Mouse (Mus musculus): ENCODE measurements around the gene Arhgap32. TPM values are rescaled to one million over a fixed set of nuclear protein-coding genes. Genes with fewer than 3 reads are reported as not detected.

The Arhgap32 gene
- polyA plus RNA-seq, 1 experiment: 59.2 TPM

DNA sequence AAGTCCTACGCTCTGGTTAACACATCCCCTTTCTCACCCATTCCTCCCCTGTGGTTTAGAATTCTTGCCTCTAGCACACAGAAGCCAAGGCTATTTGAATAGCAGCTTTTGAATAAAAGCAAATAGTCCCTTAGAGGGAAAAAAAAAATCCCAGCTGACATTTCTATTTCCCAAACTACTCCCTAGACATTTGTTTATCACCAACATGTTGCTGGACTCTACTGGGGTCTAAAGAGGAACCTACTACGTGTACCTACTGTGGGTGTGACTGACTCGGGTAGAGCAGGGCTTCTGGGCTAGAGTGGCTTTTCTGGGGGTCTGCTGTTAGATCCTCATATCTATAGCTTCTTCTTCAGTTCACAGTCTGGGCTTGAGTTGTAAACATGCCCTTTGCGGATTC lies 196.3 kb downstream of the Arhgap32 start:
- H3K4me1 ChIP-seq (ENCODE audit: control insufficient read depth, insufficient read depth, low read length): no peaks in the 10 kb centered on the region
- TF ChIP-seq CTCF (IDR thresholded peaks at IDR 0.05; ENCODE audit: low read depth, low read length) (no peak), EP300 (IDR thresholded peaks at IDR 0.05; ENCODE audit: insufficient read depth, low read depth, low read length) (no peak), POLR2A (IDR thresholded peaks at IDR 0.05; ENCODE audit: insufficient read depth, low read length) (no peak)

DNA sequence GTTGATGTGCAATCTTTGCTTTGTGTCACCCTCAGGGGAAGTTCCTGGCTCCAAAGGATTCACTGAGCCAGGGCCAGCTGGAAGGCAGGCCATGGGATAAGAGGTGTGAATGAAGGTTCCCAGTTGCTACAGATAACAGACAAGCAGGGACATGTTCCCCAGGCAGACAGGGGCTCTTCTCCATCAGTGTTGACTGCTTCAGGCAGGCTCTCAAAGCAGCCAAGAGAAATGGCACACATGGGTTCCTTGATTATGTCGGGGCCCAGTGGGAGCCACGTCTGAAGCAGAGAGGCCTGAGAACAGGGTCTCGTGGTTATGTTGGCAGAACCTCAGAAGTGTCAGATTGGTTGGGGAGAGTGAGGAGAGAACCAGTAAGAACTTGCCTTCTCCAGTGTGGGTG lies 198.1 kb downstream of the Arhgap32 start:
- Histone ChIP-seq H3K4me3 (ENCODE audit: low read depth, low read length) (no peak overlapping the region), H3K36me3 (ENCODE audit: control insufficient read depth, insufficient read depth, low read length, poor library complexity, severe bottlenecking) (no peaks in the 10 kb centered on the region), H3K27me3 (ENCODE audit: control insufficient read depth, insufficient read depth, low read length, poor library complexity, severe bottlenecking) (no peaks in the 10 kb centered on the region), H3K4me1 (ENCODE audit: control insufficient read depth, insufficient read depth, low read length) (no peaks in the 10 kb centered on the region), H3K9ac (ENCODE audit: low read depth, poor library complexity, severe bottlenecking) (no peak overlapping the region), H3K9me3 (replicated peaks; ENCODE audit: control insufficient read depth, insufficient read depth, low read length, poor library complexity, severe bottlenecking) (no peaks in the 10 kb centered on the region), H3K27ac (ENCODE audit: insufficient read depth, low read length) (no peak overlapping the region)
- no peak for TF ChIP-seq EP300 (IDR thresholded peaks at IDR 0.05; ENCODE audit: insufficient read depth, low read depth, low read length)
- TF ChIP-seq CTCF (IDR thresholded peaks at IDR 0.05; ENCODE audit: low read depth, low read length): no peak
- TF ChIP-seq POLR2A (IDR thresholded peaks at IDR 0.05; ENCODE audit: insufficient read depth, low read length): no peak

More for the DNA sequence above, 196.3 kb downstream of the Arhgap32 start:
- no peak overlapping the region for H3K4me3 ChIP-seq (ENCODE audit: low read depth, low read length)
- no peaks in the 10 kb centered on the region for H3K27me3 ChIP-seq (ENCODE audit: control insufficient read depth, insufficient read depth, low read length, poor library complexity, severe bottlenecking)
- H3K36me3 ChIP-seq (ENCODE audit: control insufficient read depth, insufficient read depth, low read length, poor library complexity, severe bottlenecking): no peaks in the 10 kb centered on the region
- H3K9me3 ChIP-seq (replicated peaks; ENCODE audit: control insufficient read depth, insufficient read depth, low read length, poor library complexity, severe bottlenecking): no peaks in the 10 kb centered on the region
- no peak overlapping the region for H3K27ac ChIP-seq (ENCODE audit: insufficient read depth, low read length)
- H3K9ac ChIP-seq (ENCODE audit: low read depth, poor library complexity, severe bottlenecking): no peak overlapping the region

DNA sequence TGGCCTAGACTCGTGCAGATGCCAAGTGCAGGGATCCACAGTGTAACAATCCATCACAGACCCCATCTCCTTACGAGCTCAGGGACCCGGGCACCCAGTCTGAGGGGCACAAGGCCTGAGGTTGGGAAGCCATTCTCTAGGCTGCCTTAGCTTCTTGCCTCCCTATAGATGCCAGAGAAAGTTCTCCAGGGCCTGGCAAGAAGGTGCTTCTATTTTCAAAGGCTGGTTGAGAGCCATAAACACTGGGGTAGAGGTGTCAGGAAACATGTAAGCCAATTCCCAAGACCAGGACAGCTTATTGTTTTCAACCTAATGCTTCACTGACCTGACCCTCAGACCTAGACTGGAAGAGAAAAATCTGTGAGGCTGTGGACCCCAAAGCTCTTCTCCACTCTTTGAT lies 200.1 kb downstream of the Arhgap32 start:
- no peak overlapping the region for H3K27ac ChIP-seq (ENCODE audit: insufficient read depth, low read length)
- no peaks in the 10 kb centered on the region for H3K4me1 ChIP-seq (ENCODE audit: control insufficient read depth, insufficient read depth, low read length)
- no peaks in the 10 kb centered on the region for H3K27me3 ChIP-seq (ENCODE audit: control insufficient read depth, insufficient read depth, low read length, poor library complexity, severe bottlenecking)

More for the DNA sequence above, 200.1 kb downstream of the Arhgap32 start:
- H3K9ac ChIP-seq (ENCODE audit: low read depth, poor library complexity, severe bottlenecking): no peak overlapping the region
- H3K4me3 ChIP-seq (ENCODE audit: low read depth, low read length): no peak overlapping the region
- no peaks in the 10 kb centered on the region for H3K9me3 ChIP-seq (replicated peaks; ENCODE audit: control insufficient read depth, insufficient read depth, low read length, poor library complexity, severe bottlenecking)
- H3K36me3 ChIP-seq (ENCODE audit: control insufficient read depth, insufficient read depth, low read length, poor library complexity, severe bottlenecking): no peaks in the 10 kb centered on the region
- TF ChIP-seq POLR2A (IDR thresholded peaks at IDR 0.05; ENCODE audit: insufficient read depth, low read length): no peak
- no peak for TF ChIP-seq EP300 (IDR thresholded peaks at IDR 0.05; ENCODE audit: insufficient read depth, low read depth, low read length)
- no peak for TF ChIP-seq CTCF (IDR thresholded peaks at IDR 0.05; ENCODE audit: low read depth, low read length)

Other genes starting within 250 kb of the Arhgap32 start
- 0.46 TPM in 1 of 2 replicates, not detected in the other for gene Barx2, start 202.7 kb upstream of the Arhgap32 start, polyA plus RNA-seq (2011; ENCODE audit: insufficient read depth, insufficient read length, low read depth, missing spikeins)
- gene Kcnj5, start 228.2 kb downstream of the Arhgap32 start, polyA plus RNA-seq (2011; ENCODE audit: insufficient read depth, insufficient read length, low read depth, missing spikeins): not detected in 2 replicates

Data from ES-Bruce4 (cell line).